Comparison of ENCODE assay signal across 8 mouse cellular contexts in the genomic region with DNA sequence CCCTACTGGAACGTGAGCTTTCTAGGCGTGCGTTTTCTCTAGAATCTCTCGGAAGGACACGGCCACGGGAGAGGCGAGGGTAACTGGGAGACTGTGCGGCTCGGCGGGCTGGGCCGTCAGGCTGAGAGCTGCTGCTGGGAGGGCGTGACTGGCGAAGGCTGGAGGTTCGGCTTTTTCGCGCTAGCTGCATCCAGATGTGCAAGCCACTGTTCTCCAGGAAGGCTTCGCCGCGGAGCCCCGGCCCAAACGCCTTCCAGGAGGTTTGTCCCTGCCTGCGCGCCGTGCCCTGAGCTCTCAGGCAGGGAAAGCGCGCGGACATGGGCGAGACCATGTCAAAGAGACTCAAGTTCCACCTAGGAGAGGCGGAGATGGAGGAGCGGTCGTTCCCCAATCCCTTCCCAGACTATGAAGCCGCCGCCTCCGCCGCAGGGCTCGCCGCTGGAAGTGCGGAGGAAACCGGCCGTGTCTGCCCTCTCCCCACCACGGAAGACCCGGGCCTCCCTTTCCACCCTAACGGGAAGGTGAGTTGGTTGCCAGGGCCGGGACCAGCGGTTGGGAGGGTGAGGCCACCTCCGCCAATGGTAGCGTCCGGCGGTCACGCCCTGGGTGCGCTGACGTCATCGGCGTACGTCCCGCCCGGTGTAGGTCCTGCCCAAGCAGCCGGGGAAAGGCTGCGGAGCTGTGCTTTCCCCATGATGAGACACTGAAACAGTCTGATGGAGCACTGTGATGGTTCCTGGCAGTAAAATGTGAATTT. TPM values are rescaled to one million over a fixed set of nuclear protein-coding genes. Genes with fewer than 3 reads are reported as not detected.
DNase-seq lines count a peak whose midpoint lies in the region; ATAC-seq and TF ChIP-seq lines count a peak whose summit lies in the region.

No protein-coding gene starts in this region.

- H3K4me1 ChIP-seq in bone marrow, adult 2 months (ENCODE audit: control insufficient read depth, insufficient read depth, low read length): peaks cover 2% of the 10 kb centered on the region; the same call in 1 of the 2 replicates
- H3K4me1 ChIP-seq in embryonic facial prominence, embryonic 15.5 days: peaks cover 8% of the 10 kb centered on the region
- H3K4me1 ChIP-seq in limb, embryonic 14.5 days (ENCODE audit: control insufficient read depth, insufficient read depth, low read length): peaks cover 4% of the 10 kb centered on the region; the same call in 1 of the 2 replicates
- no peaks in the 10 kb centered on the region for H3K4me1 ChIP-seq in midbrain, postnatal 0 days (ENCODE audit: insufficient read depth, low read length)

- DNase-seq in 416B (ENCODE audit: low read depth): peak; percentile 97
- peak; percentile 97 for DNase-seq in heart, adult 8-10 months (ENCODE audit: low spot score)
- DNase-seq in kidney, adult 9 months: peak; percentile 97
- peak; percentile 91 for DNase-seq in limb, embryonic 14.5 days (ENCODE audit: low spot score)
- DNase-seq in midbrain, postnatal 0 days (ENCODE audit: low spot score): peak; percentile 96
- peak; percentile 94 to 95 for DNase-seq in spleen, postnatal 14 days (ENCODE audit: low spot score in 2 of 2)

- TF ChIP-seq CTCF in bone marrow, adult 2 months (IDR thresholded peaks at IDR 0.05; ENCODE audit: control insufficient read depth, insufficient read depth, low read length): no peak
- TF ChIP-seq CTCF in midbrain, postnatal 0 days (IDR thresholded peaks at IDR 0.05): no peak

- H3K9me3 ChIP-seq in embryonic facial prominence, embryonic 15.5 days (replicated peaks): no peaks in the 10 kb centered on the region
- H3K9me3 ChIP-seq in limb, embryonic 14.5 days (ENCODE audit: control insufficient read depth, low read length): no peaks in the 10 kb centered on the region
- H3K9me3 ChIP-seq in midbrain, postnatal 0 days (ENCODE audit: low read length): no peaks in the 10 kb centered on the region

- peak overlapping the region; percentile 77 for H3K9ac ChIP-seq in embryonic facial prominence, embryonic 15.5 days
- H3K9ac ChIP-seq in limb, embryonic 14.5 days (ENCODE audit: low read depth, low read length, severe bottlenecking): peak overlapping the region; percentile 82
- H3K9ac ChIP-seq in midbrain, postnatal 0 days (replicated peaks; ENCODE audit: low read length, poor library complexity, severe bottlenecking): peak overlapping the region; percentile 97

- peak overlapping the region; percentile 65 for H3K4me2 ChIP-seq in embryonic facial prominence, embryonic 15.5 days (replicated peaks)
- peak overlapping the region; percentile 68 for H3K4me2 ChIP-seq in limb, embryonic 14.5 days (replicated peaks; ENCODE audit: low read depth, low read length, severe bottlenecking)
- peak overlapping the region; percentile 55 for H3K4me2 ChIP-seq in midbrain, postnatal 0 days (ENCODE audit: low read depth, low read length, poor library complexity, severe bottlenecking)

- H3K36me3 ChIP-seq in embryonic facial prominence, embryonic 15.5 days: no peaks in the 10 kb centered on the region
- no peaks in the 10 kb centered on the region for H3K36me3 ChIP-seq in limb, embryonic 14.5 days (ENCODE audit: control insufficient read depth, insufficient read depth, low read length)
- H3K36me3 ChIP-seq in midbrain, postnatal 0 days (ENCODE audit: insufficient read depth, low read length): no peaks in the 10 kb centered on the region

- no peaks in the 10 kb centered on the region for H3K27me3 ChIP-seq in embryonic facial prominence, embryonic 15.5 days
- H3K27me3 ChIP-seq in limb, embryonic 14.5 days (ENCODE audit: control insufficient read depth, insufficient read depth, low read length): no peaks in the 10 kb centered on the region
- H3K27me3 ChIP-seq in midbrain, postnatal 0 days (ENCODE audit: insufficient read depth, low read length): no peaks in the 10 kb centered on the region

- peak; percentile 99 for ATAC-seq in embryonic facial prominence, embryonic 15.5 days (ENCODE audit: insufficient number of reproducible peaks, low FRiP score, low TSS enrichment, low read depth)
- ATAC-seq in limb, embryonic 14.5 days (ENCODE audit: low FRiP score, low read depth): peak; percentile 98
- ATAC-seq in midbrain, postnatal 0 days (ENCODE audit: low FRiP score): peak; percentile 98

- H3K4me3 ChIP-seq in bone marrow, adult 2 months (replicated peaks; ENCODE audit: control insufficient read depth, low read depth, low read length): peak overlapping the region; percentile 72
- peak overlapping the region; percentile 61 for H3K4me3 ChIP-seq in embryonic facial prominence, embryonic 15.5 days (replicated peaks)
- H3K4me3 ChIP-seq in limb, embryonic 14.5 days (replicated peaks; ENCODE audit: low read length): peak overlapping the region; percentile 63
- peak overlapping the region; percentile 80 for H3K4me3 ChIP-seq in midbrain, postnatal 0 days (ENCODE audit: low read depth, low read length)

- H3K27ac ChIP-seq in bone marrow, adult 2 months (ENCODE audit: control insufficient read depth, insufficient read depth, low read depth, low read length, poor library complexity): peak overlapping the region; percentile 93
- H3K27ac ChIP-seq in embryonic facial prominence, embryonic 15.5 days (replicated peaks): peak overlapping the region; percentile 96
- H3K27ac ChIP-seq in limb, embryonic 14.5 days (replicated peaks; ENCODE audit: low read depth, low read length): peak overlapping the region; percentile 96
- H3K27ac ChIP-seq in midbrain, postnatal 0 days (ENCODE audit: low read depth, low read length): peak overlapping the region; percentile 100

- TF ChIP-seq POLR2A in bone marrow, adult 2 months (IDR thresholded peaks at IDR 0.05; ENCODE audit: borderline replicate concordance, control insufficient read depth, low read depth, low read length): peak; percentile 91
- TF ChIP-seq POLR2A in limb, embryonic 14.5 days (IDR thresholded peaks at IDR 0.05; ENCODE audit: borderline replicate concordance, extremely low read depth, insufficient read depth, insufficient read length): peak; percentile 64; the same call in 1 of the 2 replicates

- under 1% methylated on average over 59 of the region's 59 CpGs for WGBS in bone marrow, adult 2 months
- 0% methylated on average over 59 of the region's 59 CpGs for WGBS in embryonic facial prominence, embryonic 15.5 days
- under 1% methylated on average over 57 of the region's 59 CpGs for WGBS in limb, embryonic 14.5 days
- WGBS in midbrain, postnatal 0 days: under 1% methylated on average over 58 of the region's 59 CpGs

RNA-seq across cellular contexts. Expression of a gene that starts 0.6 kb away (rescaled TPM):
- polyA plus RNA-seq in bone marrow, adult 2 months (2011; ENCODE audit: insufficient read depth, insufficient read length, low replicate concordance, missing spikeins): 6.5 and 12.2 TPM in 2 replicates
- polyA plus RNA-seq in embryonic facial prominence, embryonic 15.5 days (2015; fragmentation: Nextera tagmentation; extraction: Ambion mirVana): 23.9 and 25.7 TPM in 2 replicates
- total RNA-seq in heart, adult 8-10 months (2022): 10 to 100 TPM; 12.5 to 14.7 (median 13.5) TPM
- polyA plus RNA-seq in limb, embryonic 14.5 days (2012; rRNA removed): 15.5 and 17.8 TPM in 2 replicates
- 23.0 and 27.6 TPM in 2 replicates for polyA plus RNA-seq in limb, embryonic 14.5 days (2014; fragmentation: Nextera tagmentation; extraction: Ambion mirVana)
- total RNA-seq in midbrain, postnatal 0 days (2014; rRNA removed): 112 and 114 TPM in 2 replicates
- 89.5 and 94.1 TPM in 2 replicates for polyA plus RNA-seq in midbrain, postnatal 0 days (2015; fragmentation: Nextera tagmentation; extraction: Ambion mirVana)

RNA-seq across cellular contexts. Expression of a gene that starts 11.0 kb away (rescaled TPM):
- 2.3 and 4.1 TPM in 2 replicates for polyA plus RNA-seq in bone marrow, adult 2 months (2011; ENCODE audit: insufficient read depth, insufficient read length, low replicate concordance, missing spikeins)
- 12.1 and 12.3 TPM in 2 replicates for polyA plus RNA-seq in embryonic facial prominence, embryonic 15.5 days (2015; fragmentation: Nextera tagmentation; extraction: Ambion mirVana)
- total RNA-seq in heart, adult 8-10 months (2022): 10 to 100 TPM; 21.8 to 24.4 (median 23.9) TPM
- 9.9 and 11.7 TPM in 2 replicates for polyA plus RNA-seq in limb, embryonic 14.5 days (2012; rRNA removed)
- 14.6 and 14.7 TPM in 2 replicates for polyA plus RNA-seq in limb, embryonic 14.5 days (2014; fragmentation: Nextera tagmentation; extraction: Ambion mirVana)
- total RNA-seq in midbrain, postnatal 0 days (2014; rRNA removed): 13.7 and 14.9 TPM in 2 replicates
- polyA plus RNA-seq in midbrain, postnatal 0 days (2015; fragmentation: Nextera tagmentation; extraction: Ambion mirVana): 13.3 and 14.3 TPM in 2 replicates

Comparison
In these comparisons a context has a peak if more than half of its experiments do, and no peak if none do; other contexts are left out.
1. Peak in every context shown above with its lines: DNase-seq, ATAC-seq, H3K4me3 ChIP-seq and H3K27ac ChIP-seq.